Mouse (Mus musculus) thymus, adult 2 months (tissue): Measurements from ENCODE around the gene Vcp.

ENCODE experiments used
- CTCF ChIP-seq: fragments of 200-500 bp; IDR thresholded peaks from 2 replicates; pipeline ENCODE4 v1.5.1; 2012; ENCODE audit warnings: mild to moderate bottlenecking, control low read depth, low read length, moderate library complexity, borderline replicate concordance; ENCODE audit not compliant: control insufficient read depth, poor library complexity, insufficient read depth; ENCODE audit errors: extremely low read depth
- POLR2A ChIP-seq: fragments of 200-500 bp; IDR thresholded peaks from 2 replicates; pipeline ENCODE4 v1.6.1; 2012; ENCODE audit warnings: mild to moderate bottlenecking, low read length, control low read depth, moderate library complexity; ENCODE audit not compliant: control insufficient read depth, poor library complexity, insufficient read depth; ENCODE audit errors: extremely low read depth

GRCm38 (mm10) chr4:43033481-43033880 is 33.2 kb upstream of the Vcp start:
- TF ChIP-seq POLR2A (no peak), CTCF (no peak)
